Mouse (Mus musculus): ENCODE measurements around the gene Clcn1. TPM values are rescaled to one million over a fixed set of nuclear protein-coding genes. Genes with fewer than 3 reads are reported as not detected.

Clcn1 gene
- total RNA-seq, 2 experiments from 2014 or later = 0.20 TPM; not detected in 1

- DNase-seq = peak; percentile 85 to 89
Observed at GRCm38 (mm10) chr6:42350021-42350967, 63.8 kb downstream of the Clcn1 start.

- DNase-seq = no peak
Observed at GRCm38 (mm10) chr6:42350968-42351775, 64.7 kb downstream of the Clcn1 start.

- no peak for DNase-seq
Observed at GRCm38 (mm10) chr6:42351776-42352485, 65.4 kb downstream of the Clcn1 start.

GRCm38 (mm10) chr6:42352486-42352846, 66.0 kb downstream of the Clcn1 start:
- DNase-seq = no peak

- DNase-seq = no peak
Observed at GRCm38 (mm10) chr6:42353180-42353579, 66.7 kb downstream of the Clcn1 start.

GRCm38 (mm10) chr6:42354076-42355019, 67.9 kb downstream of the Clcn1 start:
- peak; percentile 29 to 53 for DNase-seq

GRCm38 (mm10) chr6:42355366-42355765, 68.9 kb downstream of the Clcn1 start:
- DNase-seq = no peak

GRCm38 (mm10) chr6:42355794-42356600, 69.5 kb downstream of the Clcn1 start:
- no peak for DNase-seq

GRCm38 (mm10) chr6:42356913-42357312, 70.4 kb downstream of the Clcn1 start:
- DNase-seq = no peak

- no peak for DNase-seq
Observed at GRCm38 (mm10) chr6:42357901-42358300, 71.4 kb downstream of the Clcn1 start.

GRCm38 (mm10) chr6:42358901-42359300, 72.4 kb downstream of the Clcn1 start:
- DNase-seq = no peak

GRCm38 (mm10) chr6:42359364-42360147, 73.1 kb downstream of the Clcn1 start:
- no peak for DNase-seq

GRCm38 (mm10) chr6:42360231-42360840, 73.9 kb downstream of the Clcn1 start:
- no peak for DNase-seq

GRCm38 (mm10) chr6:42361041-42361895, 74.8 kb downstream of the Clcn1 start:
- no peak for DNase-seq

GRCm38 (mm10) chr6:42362074-42362473, 75.6 kb downstream of the Clcn1 start:
- DNase-seq = peak in 1 of 2 experiments; percentile 40

GRCm38 (mm10) chr6:42362497-42362896, 76.0 kb downstream of the Clcn1 start:
- DNase-seq = no peak

GRCm38 (mm10) chr6:42362974-42363373, 76.5 kb downstream of the Clcn1 start:
- DNase-seq = no peak

GRCm38 (mm10) chr6:42364066-42364465, 77.6 kb downstream of the Clcn1 start:
- DNase-seq = no peak

Data from adrenal gland, postnatal 36 days (tissue).